Mouse (Mus musculus) forelimb bud, embryonic 11.5 days (tissue): Measurements from ENCODE around the gene Elk4.

Experiments
- DNase-seq: peaks from one replicate; pipeline ENCODE4 v3.0.0-alpha.2; 2012; ENCODE audit warnings: low read depth, low spot score

The Elk4 gene

GRCm38 (mm10) chr1:132065001-132065400 lies 57.6 kb downstream of the Elk4 start:
- DNase-seq, result no peak

- no peak for DNase-seq
Observed at GRCm38 (mm10) chr1:132065475-132066172, 58.2 kb downstream of the Elk4 start.

DNA sequence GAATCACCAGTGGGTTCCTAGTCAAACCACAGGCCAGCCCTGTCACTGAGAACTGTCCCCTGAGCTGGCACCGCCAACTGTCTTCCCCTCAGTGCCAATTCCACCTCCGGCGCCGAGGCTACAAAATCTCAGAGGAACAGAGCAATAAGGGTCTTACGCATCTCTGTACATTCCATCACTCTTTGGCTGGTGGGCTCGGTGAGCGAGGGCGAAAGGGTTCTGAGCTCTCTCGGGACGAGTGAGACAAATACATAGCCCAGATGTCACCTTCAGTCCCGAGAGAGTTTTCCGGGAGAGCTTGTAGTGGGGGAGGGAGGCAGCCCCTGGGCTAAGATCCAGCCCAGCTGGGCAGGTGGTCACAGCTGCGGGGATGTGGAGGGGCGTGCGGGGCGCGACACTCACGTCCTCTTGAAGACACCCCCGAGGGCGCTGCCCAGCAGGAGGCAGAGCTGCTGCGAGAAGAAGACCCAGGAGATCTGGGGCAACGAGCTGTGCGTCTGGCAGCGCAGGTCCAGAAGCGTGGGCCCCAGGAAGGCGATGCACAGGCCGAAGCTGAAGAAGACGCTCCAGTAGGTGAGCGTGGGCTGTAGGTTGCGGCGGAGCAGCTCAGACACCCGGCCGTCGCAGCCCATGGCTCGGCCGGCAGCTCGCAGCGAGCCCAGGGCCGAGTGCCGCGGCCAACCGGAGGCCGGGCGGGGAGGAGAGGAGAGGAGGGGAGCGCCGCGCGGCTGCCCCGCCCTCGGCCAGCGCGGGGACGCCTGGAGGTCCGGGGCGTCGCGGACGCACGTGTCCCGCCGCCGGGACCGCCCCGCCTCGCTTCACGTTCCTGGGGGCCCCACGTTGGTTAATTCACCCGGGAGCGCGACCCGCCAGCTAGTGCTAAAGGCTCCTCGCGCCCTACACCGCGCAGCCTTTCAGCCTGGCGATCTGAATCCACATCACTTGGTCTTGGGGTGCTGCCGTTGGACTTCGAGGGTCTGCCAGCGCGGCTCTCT lies 60.2 kb downstream of the Elk4 start, which contains the start of gene Mfsd4a:
Gene Mfsd4a, minus strand, starts transcription at position 802 of the 995 bp plus-strand sequence.
- DNase-seq, result no peak

DNA sequence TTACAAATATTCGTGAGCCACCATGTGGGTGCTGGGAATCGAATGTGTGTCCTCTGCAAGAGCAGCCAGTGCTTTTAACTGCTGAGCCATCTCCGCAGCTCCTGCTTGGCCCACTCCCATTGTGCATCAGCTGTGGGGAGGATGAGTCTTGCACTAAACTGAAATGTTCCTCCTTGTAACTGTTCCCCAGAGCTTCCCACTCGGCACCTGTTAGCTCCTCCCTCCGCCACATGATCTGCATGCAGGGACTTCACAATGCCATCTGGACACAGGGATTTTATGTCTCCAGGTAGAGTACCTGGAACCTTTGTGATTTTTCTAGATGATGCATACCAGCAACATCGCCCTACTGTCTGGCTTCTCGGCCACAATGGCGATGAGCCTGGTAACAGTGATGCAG lies 62.0 kb downstream of the Elk4 start:
- DNase-seq, result no peak

DNA sequence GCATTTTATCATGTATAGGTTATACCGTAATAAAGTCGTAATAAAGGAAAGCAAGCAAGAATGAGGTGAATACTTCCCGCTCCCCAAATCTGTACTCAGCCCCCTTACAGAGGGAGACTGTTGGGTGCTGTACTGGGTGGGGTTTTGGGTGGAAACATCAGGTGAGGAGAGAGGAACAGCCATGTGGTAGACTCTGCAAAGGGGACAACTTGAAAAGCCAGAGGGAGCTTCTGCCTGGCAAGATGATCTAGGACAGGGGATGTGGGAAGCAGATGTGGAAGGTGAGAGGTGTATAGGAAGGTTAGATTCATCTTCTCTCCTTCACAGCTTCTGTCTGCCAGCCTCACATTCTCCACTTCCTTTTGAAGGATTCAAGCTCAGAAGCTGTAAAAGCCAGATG lies 63.3 kb downstream of the Elk4 start:
- no peak for DNase-seq

GRCm38 (mm10) chr1:132075576-132075975 lies 68.2 kb downstream of the Elk4 start:
- no peak for DNase-seq

- no peak for DNase-seq
Observed at GRCm38 (mm10) chr1:132078413-132078812, 71.0 kb downstream of the Elk4 start.
